Mouse (Mus musculus) cerebellum, adult 2 months (tissue): ENCODE data around the gene Mslnl.

Source experiments
- CTCF ChIP-seq: fragments of 200-500 bp; IDR thresholded peaks from 2 replicates; pipeline ENCODE4 v1.5.1; 2011; ENCODE audit warnings: low read depth, mild to moderate bottlenecking, control low read depth, low read length, moderate library complexity, borderline replicate concordance; ENCODE audit not compliant: insufficient read depth
- POLR2A ChIP-seq: fragments of 200-500 bp; IDR thresholded peaks from 2 replicates; pipeline ENCODE4 v1.6.1; 2011; ENCODE audit warnings: low read length, control low read depth, borderline replicate concordance; ENCODE audit not compliant: insufficient read depth

DNA sequence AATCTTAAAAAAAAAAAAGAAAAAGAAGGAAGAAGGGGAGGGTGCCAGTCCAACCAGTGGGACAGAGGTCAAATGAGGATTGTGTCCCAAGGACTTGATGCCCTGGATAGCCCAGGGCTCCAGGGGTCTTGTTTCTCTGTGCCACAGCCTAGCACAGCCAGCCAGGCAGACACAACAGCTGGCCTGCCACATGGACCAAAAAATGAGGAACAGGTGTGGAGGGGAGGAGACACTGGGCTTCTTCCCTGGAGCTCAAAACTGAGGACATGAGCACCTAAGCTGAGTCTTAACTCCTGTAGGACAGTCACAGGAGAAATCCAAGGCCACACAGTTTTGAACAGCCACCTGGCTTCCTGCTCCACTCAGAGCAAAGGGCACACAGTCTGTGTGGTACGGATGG lies 39.6 kb upstream of the Mslnl start:
- TF ChIP-seq CTCF (no peak), POLR2A (no peak)
